Mouse (Mus musculus) adrenal gland, postnatal 36 days (tissue): ENCODE results near the gene Tmed9. TPM values are rescaled to one million over a fixed set of nuclear protein-coding genes. Genes with fewer than 3 reads are reported as not detected.

Experiments
- DNase-seq, 2 experiments: peaks; one replicate each; pipeline ENCODE4 v3.0.0; 2021; ENCODE audit warnings: mixed read lengths in 1 of 2
- long read RNA-seq, 2 experiments: library from polyadenylated mRNA; stranded (forward); transcript quantifications; one replicate each; pipeline ENCODE4 v2.0.0; 2021; ENCODE audit warnings: borderline sequencing depth in 2 of 2
- total RNA-seq, 2 experiments: library from RNA; stranded (reverse); gene quantifications; 2 replicates each; pipeline ENCODE4 v1.2.3; 2021

The Tmed9 gene
- 100 to 1,000 TPM; 196 to 197 TPM for total RNA-seq
- long read RNA-seq, experiment 1, transcript Tmed9-201 (5 exons, 1,420 nt) = major isoform, 95 of 145 reads
- long read RNA-seq, experiment 1, partial matches to known transcripts = 46 of 145 reads
- long read RNA-seq, experiment 1, other reads (novel, unspliced or antisense) = 2 of 145 reads
- long read RNA-seq, experiment 2, transcript Tmed9-201 (5 exons, 1,420 nt) = major isoform, 41 of 47 reads
- long read RNA-seq, experiment 2, partial matches to known transcripts = 0 of 47 reads
- long read RNA-seq, experiment 2, other reads (novel, unspliced or antisense) = 6 of 47 reads

DNA sequence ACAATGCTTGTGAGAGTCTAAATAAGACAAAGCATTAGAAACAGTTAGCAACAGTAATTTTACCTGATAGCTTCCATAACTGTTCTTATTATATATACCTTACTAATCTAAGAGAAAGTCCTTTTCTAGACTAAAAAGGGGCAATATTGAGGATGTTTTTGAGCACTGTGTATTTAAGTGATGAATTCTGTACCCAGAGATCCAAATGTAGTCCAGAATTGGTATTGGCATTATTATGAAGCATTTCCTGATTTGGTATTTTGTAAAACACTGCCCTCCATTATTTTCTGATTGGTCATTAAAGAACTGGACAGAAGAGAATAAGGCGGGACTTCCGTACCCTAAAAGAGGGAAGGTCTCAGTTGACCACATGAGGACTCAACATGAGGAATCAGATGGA lies at the start of gene Tmed9:
Gene Tmed9 (plus strand): TSS at position 301 of the 400 bp plus-strand sequence.
- no peak for DNase-seq

DNA sequence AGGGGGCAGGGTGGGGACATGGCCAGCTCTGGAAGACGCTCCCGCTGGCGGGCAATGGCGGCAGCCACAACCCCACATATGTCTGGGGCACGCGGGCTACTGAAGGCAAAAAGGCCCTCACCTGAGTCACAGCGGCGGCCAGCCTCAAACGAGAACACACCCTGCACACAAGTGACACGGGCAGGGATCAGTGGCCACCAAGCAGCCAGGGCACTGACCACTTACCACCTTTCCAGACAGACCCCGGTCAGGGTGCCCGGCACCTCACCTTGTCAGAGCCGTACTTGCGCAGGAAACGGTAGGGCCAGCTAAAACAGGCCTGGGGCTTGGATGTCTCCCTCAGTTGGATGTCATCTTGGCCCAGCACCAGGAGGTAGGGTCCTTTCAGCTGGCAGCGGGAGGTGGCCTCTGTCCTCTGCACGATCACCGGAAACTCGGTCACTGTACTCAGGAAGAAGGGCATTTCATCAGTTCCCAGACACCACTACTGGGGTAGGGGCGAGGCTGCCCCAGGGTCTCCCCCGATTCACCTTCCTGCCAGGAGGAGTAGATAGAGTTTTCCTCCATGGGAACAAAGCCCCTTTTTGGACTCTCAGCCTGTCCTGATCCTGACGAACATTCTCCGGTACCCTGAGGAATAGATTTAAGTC lies 49.5 kb upstream of the Tmed9 start:
- DNase-seq = no peak

DNA sequence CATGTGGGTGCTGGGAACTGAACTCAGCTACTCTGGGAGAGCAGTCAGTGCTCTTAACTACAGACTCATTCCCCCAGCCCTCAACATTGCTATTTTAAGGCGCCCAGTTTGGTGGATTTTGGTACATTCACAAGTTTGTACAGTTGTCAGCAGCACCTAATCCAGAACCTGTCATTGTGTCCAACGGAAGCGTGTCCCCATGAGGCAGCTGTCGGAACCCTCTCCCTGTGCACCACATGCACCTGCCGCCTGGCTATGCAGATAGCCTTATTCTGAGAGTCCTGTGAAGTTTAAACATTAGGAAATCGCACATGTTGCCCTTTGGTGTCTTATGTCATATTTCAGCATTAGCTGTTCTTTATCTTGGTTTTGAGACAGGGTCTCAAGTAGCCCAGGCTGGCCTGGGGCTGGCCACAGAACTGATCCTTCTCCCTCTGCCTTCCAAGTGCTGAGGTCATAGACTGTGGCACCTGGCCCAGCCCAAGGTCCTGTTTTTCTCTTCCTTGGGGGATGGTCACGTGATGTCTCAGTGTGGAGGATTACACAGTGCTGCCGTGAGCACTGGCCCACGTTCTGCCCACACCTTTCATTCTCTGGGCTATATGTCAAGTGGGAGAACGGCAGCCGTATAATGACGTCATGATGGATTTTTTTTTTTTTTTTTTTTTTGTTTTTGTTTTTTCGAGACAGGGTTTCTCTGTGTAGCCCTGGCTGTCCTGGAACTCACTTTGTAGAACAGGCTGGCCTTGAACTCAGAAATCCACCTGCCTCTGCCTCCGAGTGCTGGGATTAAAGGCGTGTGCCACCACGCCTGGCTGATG lies 47.6 kb upstream of the Tmed9 start:
- no peak for DNase-seq

DNA sequence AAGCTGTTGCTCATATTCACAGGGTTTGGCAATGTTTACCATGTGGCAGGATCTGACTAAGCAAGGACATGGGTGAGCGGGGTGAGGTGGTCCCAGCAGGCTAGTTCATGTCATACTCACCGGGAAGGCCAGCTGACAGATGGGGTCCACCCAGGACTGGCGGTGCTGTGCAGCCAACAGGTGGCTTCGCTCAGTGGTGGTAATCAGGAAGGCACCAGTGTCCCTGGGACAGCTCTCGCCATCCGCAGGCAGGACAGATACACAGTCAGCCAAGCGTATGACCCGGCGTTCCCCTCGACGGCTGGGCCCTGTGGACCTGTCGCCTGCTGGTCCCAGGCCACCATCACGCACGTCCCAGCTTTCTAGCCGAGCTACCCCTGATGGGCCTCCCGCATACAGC lies 46.3 kb upstream of the Tmed9 start:
- no peak for DNase-seq

DNA sequence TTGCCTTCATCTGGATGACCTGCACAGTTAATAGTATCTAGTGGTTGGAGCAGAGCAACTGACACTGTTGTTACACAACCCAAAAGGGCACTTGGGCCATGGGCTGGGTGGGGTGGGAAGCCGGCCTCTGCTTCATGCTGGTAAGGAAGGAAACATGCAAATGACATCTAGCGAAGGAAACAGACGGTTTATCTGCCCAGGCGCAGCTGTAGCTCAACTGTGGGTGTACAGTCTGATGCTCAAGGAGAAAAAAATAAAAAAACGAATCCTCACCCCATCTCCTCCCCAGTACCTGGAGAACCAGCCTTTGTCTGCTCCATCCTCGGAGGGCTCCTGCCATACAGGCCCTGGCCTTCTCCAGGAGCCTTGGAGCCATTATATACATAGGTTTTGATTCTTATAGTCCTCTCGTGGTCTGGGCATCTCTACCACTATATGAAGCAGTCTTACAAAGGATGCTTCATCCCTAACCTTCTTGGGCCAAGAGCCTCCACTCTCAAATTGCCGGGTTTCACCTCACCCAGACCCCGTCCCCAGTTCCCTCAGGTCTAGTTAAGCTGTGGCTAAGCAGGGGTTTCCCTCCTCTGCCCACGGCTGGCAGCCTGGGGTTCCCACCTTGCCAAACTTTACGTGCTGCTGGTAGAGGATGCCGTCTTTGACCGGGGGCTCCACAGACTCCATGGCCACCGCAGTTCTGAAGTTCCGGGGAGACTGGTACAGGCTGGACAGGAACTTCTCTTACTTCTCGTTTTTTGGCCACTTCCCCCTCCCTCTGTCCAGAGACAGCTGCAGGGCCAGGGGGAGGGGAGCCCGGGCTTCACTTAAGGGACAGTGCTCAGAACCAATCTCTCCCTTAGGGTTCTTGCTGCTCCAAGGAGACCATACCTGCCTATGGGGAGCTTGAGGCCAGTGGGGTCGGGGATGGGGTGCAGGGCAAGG lies 45.4 kb upstream of the Tmed9 start:
- DNase-seq = no peak

DNA sequence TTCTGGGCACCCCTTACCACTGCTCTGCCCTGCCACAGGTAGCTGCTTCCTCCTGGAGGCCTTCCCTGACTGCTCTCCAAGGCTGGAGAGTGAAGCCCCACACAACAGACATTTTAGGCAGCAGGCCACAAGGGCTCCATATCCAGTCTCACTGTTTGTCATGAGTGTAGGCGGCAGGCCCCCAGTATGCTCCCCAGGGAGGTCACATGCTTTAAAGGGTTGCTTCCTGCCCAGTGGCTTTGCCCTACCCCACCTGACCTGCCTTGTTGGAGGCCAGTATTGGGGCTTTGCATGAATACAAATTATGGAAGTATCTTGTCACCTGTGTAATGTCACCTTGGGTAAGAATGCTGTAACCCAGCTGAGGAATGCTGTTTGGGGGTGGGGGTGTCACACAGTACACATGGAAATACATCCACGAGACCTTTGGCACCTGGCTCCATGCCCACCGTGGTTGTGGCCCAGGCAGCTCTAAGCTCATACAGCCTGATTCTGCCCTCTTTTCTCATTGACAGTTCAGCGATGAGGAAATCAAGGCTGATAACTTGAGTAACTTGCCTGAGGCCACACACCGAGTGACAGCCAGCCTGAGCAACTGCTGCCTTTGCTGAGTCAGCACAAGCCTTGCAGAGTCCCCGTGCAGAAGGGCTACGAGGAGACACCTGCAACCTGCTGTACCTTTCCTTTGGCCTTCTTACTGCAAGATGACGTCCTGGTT lies 44.2 kb upstream of the Tmed9 start, which contains the start of gene Dok3:
Gene Dok3 (minus strand): TSS at position 99 of the 718 bp plus-strand sequence.
- DNase-seq = no peak

DNA sequence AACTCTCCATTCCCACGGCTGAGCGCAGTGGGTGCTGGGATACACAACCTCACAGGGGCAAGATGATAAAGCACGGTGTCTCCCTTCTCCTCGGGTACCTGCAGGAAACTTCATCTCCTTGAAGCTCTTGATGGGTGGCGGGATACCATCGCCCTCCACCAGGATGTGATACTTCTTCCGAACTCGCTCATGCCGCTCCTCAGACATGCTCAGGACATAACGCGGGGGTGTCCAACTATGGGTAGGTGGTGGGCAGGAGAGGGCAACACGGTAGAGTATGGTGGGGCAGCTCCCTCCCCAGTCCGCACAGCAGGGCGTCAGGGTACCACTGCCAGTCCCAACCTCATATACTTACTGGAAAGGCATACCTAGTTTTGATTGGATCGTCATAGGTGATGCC lies 38.3 kb upstream of the Tmed9 start:
- DNase-seq = no peak

DNA sequence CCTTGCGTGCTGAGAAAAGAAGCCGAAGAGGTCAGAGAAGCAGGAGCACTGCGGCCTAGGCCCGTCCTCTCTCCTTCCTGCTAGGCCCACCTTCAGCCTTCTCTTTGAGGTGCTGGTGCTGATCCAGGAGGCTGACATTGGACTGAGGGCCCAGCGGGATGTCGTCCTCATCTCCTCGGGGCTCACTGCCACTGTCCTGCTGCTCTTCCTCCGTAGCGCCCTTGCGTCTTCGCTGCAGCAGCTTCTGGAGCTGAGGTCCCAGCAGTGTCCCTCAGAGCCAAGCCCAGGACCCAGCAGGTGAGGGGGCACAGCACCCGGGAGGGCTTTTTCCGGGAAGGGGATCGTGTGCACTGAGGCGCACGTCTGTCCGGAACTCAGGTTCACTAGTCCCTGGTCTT lies 37.7 kb upstream of the Tmed9 start:
- DNase-seq = no peak

DNA sequence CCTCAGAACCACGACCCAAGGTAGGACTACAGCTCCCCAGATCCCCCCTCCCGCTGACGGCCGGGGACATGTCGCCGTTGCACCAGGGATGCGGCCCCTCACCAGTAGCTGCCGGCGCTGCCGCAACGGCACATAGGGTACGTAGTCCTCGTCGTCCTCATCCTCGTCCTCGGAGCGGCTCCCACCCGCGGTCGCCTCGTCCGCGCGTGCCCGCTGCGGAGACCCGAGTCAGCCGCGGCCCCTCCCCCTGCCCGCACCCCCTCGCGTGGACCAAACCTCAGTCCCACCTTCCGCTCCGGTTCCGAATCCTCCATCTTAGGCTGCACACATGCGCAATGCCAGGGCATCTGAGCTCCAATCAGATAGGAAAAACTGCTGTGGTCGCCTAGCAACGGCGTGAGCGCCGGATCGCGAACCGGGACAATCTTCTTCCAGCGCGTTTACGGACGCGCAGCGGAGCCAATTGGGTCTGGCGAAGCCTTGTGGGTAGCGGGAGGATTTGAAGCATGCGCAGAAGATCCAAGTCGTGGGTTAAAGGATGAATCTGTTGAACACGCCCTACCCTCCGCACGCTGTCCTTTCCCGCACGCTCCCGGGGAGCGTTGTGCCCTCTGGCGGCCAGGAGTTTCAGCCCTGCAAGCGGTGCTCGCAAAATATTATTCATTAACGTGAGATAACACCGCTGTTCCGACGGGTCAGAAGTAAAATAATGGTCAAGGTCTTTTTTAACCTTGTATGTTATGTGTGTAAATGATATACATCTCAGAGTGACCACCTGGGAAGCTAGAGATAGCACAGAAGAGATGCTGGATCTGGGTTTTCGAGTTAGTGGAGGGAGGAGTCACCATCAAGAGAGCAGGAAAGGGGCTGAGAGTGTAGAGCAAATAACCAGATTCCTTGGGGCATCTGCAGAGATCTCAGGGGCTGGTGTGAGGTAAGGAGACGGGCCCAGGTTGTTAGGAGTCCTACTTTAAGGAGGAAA lies 37.0 kb upstream of the Tmed9 start, which contains the start of gene Ddx41:
Gene Ddx41 (minus strand): TSS at position 465 of the 982 bp plus-strand sequence.
- peak; percentile 95 to 97 for DNase-seq

DNA sequence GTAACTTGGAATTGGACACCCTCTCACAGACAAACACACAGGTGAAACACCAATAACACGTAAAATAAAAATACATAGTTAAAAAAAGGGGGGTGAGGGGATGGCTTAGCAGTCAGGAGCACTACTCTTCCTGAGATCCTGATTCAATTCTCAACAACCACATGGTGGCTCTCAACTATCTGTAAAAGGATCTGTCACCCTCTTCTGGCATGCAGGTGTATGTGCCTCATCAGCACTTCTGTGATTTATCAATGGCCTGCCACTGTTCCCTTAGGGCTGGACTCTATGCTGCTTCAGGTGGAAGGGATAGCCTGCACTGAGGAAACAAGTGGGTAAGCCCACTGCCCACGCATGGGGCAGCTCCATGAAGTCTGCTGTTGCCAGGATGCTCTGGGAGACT lies 32.6 kb upstream of the Tmed9 start:
- no peak for DNase-seq

DNA sequence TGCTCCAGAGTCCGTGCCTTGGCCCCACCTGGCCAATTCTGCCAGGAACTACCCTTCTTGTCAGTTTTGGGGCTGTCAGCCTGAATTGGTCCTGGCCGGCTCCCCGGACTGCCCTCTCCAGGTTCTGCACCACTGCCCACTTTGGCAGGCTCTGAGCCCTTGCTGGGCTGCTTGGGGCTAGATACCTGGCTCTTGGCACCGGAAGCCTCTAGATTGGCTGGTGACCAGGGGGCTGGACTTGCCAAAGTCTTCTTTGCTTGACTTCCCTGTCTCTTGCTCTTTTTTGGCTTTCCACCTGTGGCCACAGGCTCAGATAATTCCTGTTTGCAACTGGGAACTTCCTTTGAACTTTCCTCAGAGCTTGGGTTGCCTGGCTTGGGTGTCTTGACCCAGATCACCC lies 30.6 kb upstream of the Tmed9 start:
- no peak for DNase-seq

DNA sequence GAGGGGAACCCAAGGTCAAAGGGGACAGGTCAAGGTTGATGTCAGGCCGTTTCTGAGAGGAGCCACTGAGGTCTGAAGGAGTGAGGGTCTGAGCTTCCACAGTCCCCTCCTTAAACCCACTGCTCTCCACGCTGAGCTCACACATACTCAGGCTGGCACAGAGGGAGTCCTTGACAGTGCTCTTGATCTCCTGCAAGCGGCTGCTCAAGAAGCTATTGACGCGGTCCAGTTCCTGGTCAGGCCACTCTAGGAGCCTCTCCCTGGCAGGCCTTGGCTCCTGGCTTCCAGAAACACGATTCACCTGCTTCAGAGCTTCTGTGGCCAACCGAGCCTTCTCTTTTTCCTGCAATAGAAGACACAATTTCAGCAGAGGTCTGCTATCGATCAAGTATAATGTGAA lies 30.1 kb upstream of the Tmed9 start:
- DNase-seq = no peak

DNA sequence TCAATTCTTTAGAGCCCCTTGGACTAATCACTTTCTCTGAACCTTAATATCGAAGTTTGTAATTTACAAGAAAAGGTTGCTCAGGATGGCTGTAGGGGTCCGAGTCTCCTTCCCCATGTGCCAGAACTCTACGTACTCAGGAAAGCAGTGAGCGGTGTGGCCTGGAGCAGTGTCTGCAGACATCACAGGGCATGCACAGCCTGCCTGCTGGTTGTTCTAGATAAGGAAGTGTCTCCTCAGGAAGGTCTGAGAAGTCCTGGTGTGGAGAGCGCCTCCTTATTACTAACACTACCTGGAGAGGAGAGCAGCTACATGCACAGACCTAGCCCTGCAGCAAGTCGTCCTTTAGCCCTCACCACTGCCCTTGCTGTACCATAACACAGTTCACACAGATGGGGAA lies 28.7 kb upstream of the Tmed9 start:
- no peak for DNase-seq

DNA sequence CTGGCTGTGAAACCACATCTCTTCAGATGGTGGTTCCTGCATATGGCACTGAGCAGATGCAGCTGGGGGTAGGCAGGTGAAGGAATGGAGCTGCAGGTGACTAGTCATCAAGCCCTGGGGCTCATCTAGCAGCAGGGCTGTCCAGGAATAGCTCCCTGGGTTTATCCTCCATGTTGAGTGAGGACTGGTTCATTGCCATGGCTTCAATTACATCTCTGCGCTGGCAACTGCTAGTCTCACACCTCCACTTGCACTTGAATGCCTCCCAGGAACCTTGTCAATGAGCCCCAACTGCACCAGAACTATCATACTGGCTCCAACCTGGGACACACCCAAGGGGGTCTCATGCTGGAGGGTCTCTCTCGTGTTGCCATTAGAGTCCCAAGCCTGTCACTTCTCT lies 25.6 kb upstream of the Tmed9 start:
- DNase-seq = no peak

DNA sequence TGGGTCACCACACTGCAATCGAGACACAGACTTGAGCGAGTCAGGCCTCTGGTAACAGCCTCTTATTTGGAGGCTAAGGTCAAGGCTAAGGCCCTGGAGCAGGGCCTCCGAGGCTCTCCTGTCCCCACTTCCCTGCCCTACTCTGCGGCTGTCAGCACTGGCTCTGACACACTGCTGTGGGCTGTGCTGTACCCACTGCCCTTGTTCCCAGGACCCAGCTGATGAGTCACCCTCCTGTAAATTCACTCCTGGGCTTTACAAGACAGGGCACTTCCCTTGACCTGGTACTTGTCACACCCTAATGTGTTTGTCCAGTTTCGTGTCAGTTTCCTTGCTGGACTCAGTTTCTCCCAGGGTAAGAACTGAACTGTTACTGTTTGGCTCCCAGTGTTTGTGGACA lies 25.1 kb upstream of the Tmed9 start:
- DNase-seq = peak; percentile 73 to 75

DNA sequence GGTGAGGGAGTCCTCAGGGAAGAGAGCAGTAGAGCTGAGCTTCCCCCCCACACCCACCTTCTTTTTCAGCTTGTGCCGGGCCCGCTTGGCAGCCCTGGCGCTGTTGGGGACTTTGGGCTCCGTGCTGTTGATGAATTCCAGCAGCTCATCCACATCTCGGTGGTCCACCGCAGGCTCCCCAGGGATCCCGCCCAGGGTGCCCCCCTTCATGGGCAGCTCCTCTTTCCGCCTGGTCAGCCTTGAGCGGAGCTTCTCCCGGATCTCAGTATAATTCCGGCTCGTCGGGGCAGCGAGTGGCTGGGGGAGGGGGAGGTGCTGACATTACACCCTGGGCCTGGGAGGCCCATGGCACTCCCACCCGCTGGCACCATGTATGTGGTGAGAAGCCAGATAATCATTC lies 24.5 kb upstream of the Tmed9 start:
- DNase-seq = no peak

DNA sequence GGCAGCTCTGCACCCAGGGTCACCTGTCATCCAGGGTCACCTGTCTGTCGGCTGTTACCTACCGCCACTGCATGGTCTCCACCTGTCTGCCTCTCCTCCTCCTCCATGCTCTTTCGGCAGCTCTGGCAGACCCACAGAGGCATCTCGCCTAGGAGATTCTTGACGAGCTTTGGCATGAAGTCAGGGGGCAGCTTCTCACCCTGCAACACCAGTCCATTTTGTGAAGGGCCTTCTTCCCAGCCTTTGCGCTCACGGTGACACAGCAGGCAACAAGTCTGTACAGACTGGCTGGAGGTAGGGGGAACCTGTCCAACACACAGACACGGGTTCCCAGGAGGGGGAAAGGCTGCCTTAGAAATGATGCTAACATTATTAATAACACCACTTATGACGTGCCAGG lies 17.6 kb upstream of the Tmed9 start:
- DNase-seq = no peak

DNA sequence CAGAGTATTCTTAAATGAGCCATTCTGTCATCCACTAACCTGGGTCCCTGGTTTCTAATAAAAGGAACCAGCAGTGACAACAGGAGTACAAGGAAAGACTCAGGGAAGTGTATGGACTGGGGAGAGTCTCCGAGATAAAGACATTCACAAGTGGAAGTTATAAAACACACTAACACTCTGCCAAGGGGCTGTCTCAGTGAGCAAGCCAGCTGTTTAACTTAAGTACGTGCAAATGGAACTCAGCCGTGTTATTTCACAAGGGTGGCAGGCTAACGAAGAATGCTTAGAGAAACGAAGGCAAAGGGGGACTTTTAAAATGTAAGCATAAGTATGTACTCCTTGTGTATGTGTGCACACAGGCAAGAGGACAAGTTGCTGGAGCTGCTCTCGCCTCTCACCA lies 16.0 kb upstream of the Tmed9 start:
- DNase-seq = no peak

DNA sequence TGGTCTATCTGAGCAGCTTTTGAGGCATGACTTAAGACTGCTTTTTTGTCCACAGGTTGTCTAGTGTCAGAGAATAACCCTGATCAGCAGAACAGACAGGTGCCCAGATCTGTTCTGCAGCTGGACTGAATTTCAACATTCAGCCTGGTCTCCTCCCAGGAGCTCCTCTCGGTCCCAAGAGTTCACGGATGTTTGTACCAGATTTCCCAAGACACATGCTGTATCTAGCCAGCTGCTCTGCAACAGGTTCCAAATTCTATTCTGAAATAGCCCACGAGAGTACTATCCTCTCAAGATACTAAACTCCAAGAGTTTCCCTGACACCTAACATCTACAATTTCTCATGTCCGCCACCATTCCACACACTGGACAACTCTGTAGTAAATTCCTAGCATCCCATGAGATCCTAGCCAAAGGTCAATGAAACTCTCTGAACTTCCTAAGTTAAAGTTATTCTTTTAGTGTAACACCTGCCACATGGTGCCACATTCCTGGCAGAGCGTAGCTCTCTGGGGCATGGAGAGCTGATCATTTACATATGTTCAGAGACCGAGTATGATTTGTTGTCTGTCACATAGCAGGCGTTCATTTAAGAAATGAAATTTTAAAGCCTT lies 10.2 kb upstream of the Tmed9 start:
- no peak for DNase-seq

DNA sequence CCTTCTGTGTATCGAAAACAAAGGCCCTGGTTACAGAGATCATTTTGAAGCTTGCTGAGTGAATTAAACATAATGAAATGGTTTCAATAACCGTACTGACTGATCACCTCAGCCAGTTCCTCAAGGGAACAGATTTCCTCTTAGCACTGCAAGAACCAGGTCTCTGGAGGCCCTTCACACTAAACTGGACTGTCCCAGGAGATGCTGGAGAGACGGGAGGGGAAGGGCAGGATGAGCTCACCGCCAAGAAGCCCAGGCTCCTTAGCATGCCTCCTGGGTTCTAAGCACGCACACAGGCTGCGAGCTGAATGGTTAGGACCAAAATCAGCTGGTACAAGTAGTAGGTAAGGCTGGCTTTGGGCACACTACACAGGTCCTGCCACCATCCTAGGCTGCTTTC lies 6.5 kb upstream of the Tmed9 start:
- no peak for DNase-seq
